In genomic region chr3:20829391-20829790, GRCm38 (mm10) we compare ENCODE assay signal across 23 mouse cellular contexts.
DNase-seq lines count a peak whose midpoint lies in the region; ATAC-seq and TF ChIP-seq lines count a peak whose summit lies in the region.
"Had no signal": no experiment of that assay in that cellular context is flagged by ENCODE, and none has a peak within 500 bp of the region (broad histone marks: within the 10 kb centered on the region; RNA-seq: fewer than 3 reads in every experiment).

No protein-coding gene starts in this region.

- H3K79me2 ChIP-seq in CH12.LX (replicated peaks; ENCODE audit: control insufficient read depth, extremely low read depth, insufficient read depth, poor library complexity, severe bottlenecking): no peaks in the 10 kb centered on the region

- no peak for TF ChIP-seq RAD21 in CH12.LX (IDR thresholded peaks at IDR 0.05; ENCODE audit: low read depth, low read length)

- TF ChIP-seq EP300 in CH12.LX (IDR thresholded peaks at IDR 0.05; ENCODE audit: low read length): no peak

- no peak overlapping the region for H3K9ac ChIP-seq in forebrain, embryonic 14.5 days (ENCODE audit: low read length)
- no peak overlapping the region for H3K9ac ChIP-seq in forebrain, embryonic 13.5 days
- H3K9ac ChIP-seq in CH12.LX (ENCODE audit: insufficient read depth, low read depth): no peak overlapping the region; the same call in 1 of the 2 replicates
- H3K9ac ChIP-seq in intestine, postnatal 0 days (ENCODE audit: low read depth, low read length): no peak overlapping the region
- H3K9ac ChIP-seq: forebrain, embryonic 15.5 days; hindbrain, embryonic 13.5 days; intestine, embryonic 15.5 days had no signal

- no peaks in the 10 kb centered on the region for H3K36me3 ChIP-seq in forebrain, embryonic 14.5 days (ENCODE audit: control insufficient read depth, insufficient read depth, low read length)
- no peaks in the 10 kb centered on the region for H3K36me3 ChIP-seq in forebrain, embryonic 13.5 days (ENCODE audit: poor library complexity, severe bottlenecking)
- H3K36me3 ChIP-seq in heart, embryonic 10.5 days: no peaks in the 10 kb centered on the region
- H3K36me3 ChIP-seq in CH12.LX (replicated peaks in 1 of 2; ENCODE audit: control insufficient read depth in 1 of 2, insufficient read depth in 1 of 2, low read length in 1 of 2): no peaks in the 10 kb centered on the region
- H3K36me3 ChIP-seq in intestine, postnatal 0 days (ENCODE audit: control insufficient read depth, insufficient read depth): no peaks in the 10 kb centered on the region
- H3K36me3 ChIP-seq: forebrain, embryonic 10.5 days; forebrain, embryonic 15.5 days; G1E; hindbrain, embryonic 10.5 days; hindbrain, embryonic 13.5 days; intestine, embryonic 15.5 days had no signal

- peak; percentile 5 for DNase-seq in forebrain, embryonic 14.5 days (ENCODE audit: low spot score)
- peak; percentile 8 to 16 for DNase-seq in heart, adult 9 months (ENCODE audit: low spot score in 2 of 2)
- DNase-seq in heart, embryonic 10.5 days (ENCODE audit: low spot score): no peak
- no peak for DNase-seq in CH12.LX (ENCODE audit: extremely low read depth)
- DNase-seq in brain, embryonic 14.5 days (ENCODE audit: low read depth): peak; percentile 46
- DNase-seq in gastrocnemius, postnatal 25 days: no peak
- DNase-seq: adrenal gland, adult 2 months; adrenal gland, postnatal 14 days; cerebellum, adult 18-20 months; cerebellum, adult 9-10 months; cerebellum, postnatal 14 days; gastrocnemius, postnatal 14 days; heart, adult 2 months; kidney, adult 18-20 months had no signal

- WGBS in forebrain, embryonic 14.5 days: 50% methylated on average over 1 of the region's 1 CpGs
- 32% methylated on average over 1 of the region's 1 CpGs for WGBS in forebrain, embryonic 13.5 days
- WGBS in heart, embryonic 10.5 days: 80% methylated on average over 1 of the region's 1 CpGs
- 84% methylated on average over 1 of the region's 1 CpGs for WGBS in intestine, postnatal 0 days

- no peak for TF ChIP-seq POLR2A in CH12.LX (IDR thresholded peaks at IDR 0.05; ENCODE audit: low read depth, low read length)
- TF ChIP-seq POLR2A in brain, embryonic 14.5 days (IDR thresholded peaks at IDR 0.05; ENCODE audit: borderline replicate concordance, extremely low read depth, insufficient read depth, insufficient read length, poor library complexity, severe bottlenecking): no peak

- H3K4me1 ChIP-seq in forebrain, embryonic 14.5 days (ENCODE audit: control insufficient read depth, insufficient read depth, low read length): no peaks in the 10 kb centered on the region
- H3K4me1 ChIP-seq in forebrain, embryonic 13.5 days: no peaks in the 10 kb centered on the region
- no peaks in the 10 kb centered on the region for H3K4me1 ChIP-seq in heart, embryonic 10.5 days
- peaks cover 0 to 26% of the 10 kb centered on the region in 2 experiments; a peak in 2 of 4 replicates for H3K4me1 ChIP-seq in CH12.LX (ENCODE audit: control insufficient read depth in 1 of 2, insufficient read depth in 2 of 2)
- H3K4me1 ChIP-seq in intestine, postnatal 0 days (replicated peaks; ENCODE audit: control insufficient read depth, insufficient read depth, low read length): no peaks in the 10 kb centered on the region
- H3K4me1 ChIP-seq: forebrain, embryonic 10.5 days; forebrain, embryonic 15.5 days; hindbrain, embryonic 10.5 days; hindbrain, embryonic 13.5 days; intestine, embryonic 15.5 days had no signal

- no peaks in the 10 kb centered on the region for H3K27me3 ChIP-seq in forebrain, embryonic 14.5 days (replicated peaks; ENCODE audit: control insufficient read depth, insufficient read depth, low read length)
- no peaks in the 10 kb centered on the region for H3K27me3 ChIP-seq in forebrain, embryonic 13.5 days
- no peaks in the 10 kb centered on the region for H3K27me3 ChIP-seq in heart, embryonic 10.5 days (ENCODE audit: insufficient read depth, poor library complexity, severe bottlenecking)
- no peaks in the 10 kb centered on the region for H3K27me3 ChIP-seq in CH12.LX (replicated peaks)
- no peaks in the 10 kb centered on the region for H3K27me3 ChIP-seq in intestine, postnatal 0 days (replicated peaks; ENCODE audit: control insufficient read depth, insufficient read depth, low read length)
- H3K27me3 ChIP-seq: forebrain, embryonic 15.5 days; hindbrain, embryonic 13.5 days; intestine, embryonic 15.5 days had no signal

- TF ChIP-seq CTCF in CH12.LX (conservative IDR thresholded peaks at IDR 0.05 in 1 of 2, IDR thresholded peaks at IDR 0.05 in 1 of 2; ENCODE audit: low read depth in 2 of 2, low read length in 2 of 2): no peak
- no peak for TF ChIP-seq CTCF in brain, embryonic 14.5 days (IDR thresholded peaks at IDR 0.05; ENCODE audit: borderline replicate concordance, extremely low read depth, insufficient read depth, insufficient read length)
- TF ChIP-seq CTCF in intestine, postnatal 0 days (IDR thresholded peaks at IDR 0.05; ENCODE audit: low read depth): no peak

- in situ Hi-C loops in CH12.LX (cut with MboI; ENCODE audit: low pct_ligation_motif_present, low pct_unique_long_range_greater_than_20kb, low sequenced_read_pairs): no loop called here

- no peaks in the 10 kb centered on the region for H3K9me3 ChIP-seq in forebrain, embryonic 14.5 days (replicated peaks; ENCODE audit: control insufficient read depth, low read length)
- no peaks in the 10 kb centered on the region for H3K9me3 ChIP-seq in forebrain, embryonic 13.5 days (replicated peaks)
- no peaks in the 10 kb centered on the region for H3K9me3 ChIP-seq in heart, embryonic 10.5 days
- H3K9me3 ChIP-seq in CH12.LX (replicated peaks; ENCODE audit: low read length): no peaks in the 10 kb centered on the region
- no peaks in the 10 kb centered on the region for H3K9me3 ChIP-seq in intestine, postnatal 0 days (ENCODE audit: control insufficient read depth)
- H3K9me3 ChIP-seq: forebrain, embryonic 10.5 days; forebrain, embryonic 15.5 days; G1E; hindbrain, embryonic 10.5 days; hindbrain, embryonic 13.5 days; intestine, embryonic 15.5 days had no signal

- no peak overlapping the region for H3K4me3 ChIP-seq in forebrain, embryonic 14.5 days (ENCODE audit: low read depth, low read length)
- H3K4me3 ChIP-seq in forebrain, embryonic 13.5 days: no peak overlapping the region
- H3K4me3 ChIP-seq in heart, embryonic 10.5 days: no peak overlapping the region
- no peak overlapping the region for H3K4me3 ChIP-seq in CH12.LX (replicated peaks in 1 of 3; ENCODE audit: low read depth in 2 of 3, low read length in 2 of 3, poor library complexity in 1 of 3)
- H3K4me3 ChIP-seq in intestine, postnatal 0 days (ENCODE audit: low read depth, low read length): no peak overlapping the region
- H3K4me3 ChIP-seq: forebrain, embryonic 10.5 days; forebrain, embryonic 15.5 days; heart, adult 2 months; hindbrain, embryonic 10.5 days; hindbrain, embryonic 13.5 days; intestine, embryonic 15.5 days had no signal

- H3K27ac ChIP-seq in forebrain, embryonic 14.5 days (ENCODE audit: low read depth, low read length): no peak overlapping the region
- no peak overlapping the region for H3K27ac ChIP-seq in forebrain, embryonic 13.5 days
- H3K27ac ChIP-seq in heart, embryonic 10.5 days: no peak overlapping the region
- no peak overlapping the region for H3K27ac ChIP-seq in CH12.LX (ENCODE audit: insufficient read depth, low read depth)
- no peak overlapping the region for H3K27ac ChIP-seq in intestine, postnatal 0 days (ENCODE audit: low read depth, low read length)
- H3K27ac ChIP-seq: forebrain, embryonic 10.5 days; forebrain, embryonic 15.5 days; heart, adult 2 months; hindbrain, embryonic 10.5 days; hindbrain, embryonic 13.5 days; intestine, embryonic 15.5 days had no signal

- ATAC-seq in forebrain, embryonic 14.5 days: no peak
- no peak for ATAC-seq in forebrain, embryonic 13.5 days
- ATAC-seq in intestine, postnatal 0 days: no peak
- ATAC-seq: forebrain, embryonic 15.5 days; hindbrain, embryonic 16.5 days; intestine, embryonic 15.5 days had no signal

- dilution Hi-C loops in CH12.LX (cut with MboI; ENCODE audit: extremely low pct_ligation_motif_present, extremely low pct_unique_long_range_greater_than_20kb, low sequenced_read_pairs): no loop called here

- H3K4me2 ChIP-seq in forebrain, embryonic 14.5 days (ENCODE audit: low read length): no peak overlapping the region
- no peak overlapping the region for H3K4me2 ChIP-seq in forebrain, embryonic 13.5 days
- H3K4me2 ChIP-seq in CH12.LX (ENCODE audit: insufficient read depth, low read depth, poor library complexity, severe bottlenecking): peak overlapping the region; percentile 36; the same call in 1 of the 2 replicates
- H3K4me2 ChIP-seq in intestine, postnatal 0 days (replicated peaks; ENCODE audit: low read depth): no peak overlapping the region
- H3K4me2 ChIP-seq: forebrain, embryonic 15.5 days; hindbrain, embryonic 13.5 days; intestine, embryonic 15.5 days had no signal

TF ChIP-seq in CH12.LX, 34 proteins besides CTCF, POLR2A, EP300 and RAD21:
- TF ChIP-seq KAT2A (IDR thresholded peaks at IDR 0.05; ENCODE audit: insufficient replicate concordance, low read length): no peak
- TF ChIP-seq TCF12 (IDR thresholded peaks at IDR 0.05; ENCODE audit: low read depth, low read length): no peak
- no peak for TF ChIP-seq USF2 (conservative IDR thresholded peaks at IDR 0.05; ENCODE audit: low read depth, low read length)
- no peak for TF ChIP-seq ELF1 (IDR thresholded peaks at IDR 0.05; ENCODE audit: low read depth, low read length)
- no peak for TF ChIP-seq MYC (IDR thresholded peaks at IDR 0.05; ENCODE audit: low read depth, low read length)
- TF ChIP-seq MXI1 (IDR thresholded peaks at IDR 0.05; ENCODE audit: low read depth, low read length): no peak
- no peak for TF ChIP-seq IRF4 (IDR thresholded peaks at IDR 0.05; ENCODE audit: low read depth, low read length)
- no peak for TF ChIP-seq NELFE (IDR thresholded peaks at IDR 0.05; ENCODE audit: low read depth, low read length)
- TF ChIP-seq ZKSCAN1 (IDR thresholded peaks at IDR 0.05; ENCODE audit: borderline replicate concordance, low read depth, low read length): no peak
- TF ChIP-seq TBP (conservative IDR thresholded peaks at IDR 0.05; ENCODE audit: low read depth, low read length): no peak
- TF ChIP-seq CHD2 (IDR thresholded peaks at IDR 0.05; ENCODE audit: low read length): no peak
- no peak for TF ChIP-seq MEF2A (IDR thresholded peaks at IDR 0.05; ENCODE audit: borderline replicate concordance, low read depth, low read length)
- TF ChIP-seq USF1 (IDR thresholded peaks at IDR 0.05; ENCODE audit: low read depth, low read length): no peak
- TF ChIP-seq UBTF (IDR thresholded peaks at IDR 0.05; ENCODE audit: low read depth, low read length): no peak
- TF ChIP-seq HCFC1 (IDR thresholded peaks at IDR 0.05; ENCODE audit: low read depth, low read length): no peak
- no peak for TF ChIP-seq SIN3A (IDR thresholded peaks at IDR 0.05; ENCODE audit: low read length)
- TF ChIP-seq ZMIZ1 (IDR thresholded peaks at IDR 0.05; ENCODE audit: low read depth, low read length): no peak

Comparison
In these comparisons a context has a peak if more than half of its experiments do, and no peak if none do; other contexts are left out.
1. DNase-seq: peak in forebrain, embryonic 14.5 days (single experiment), heart, adult 9 months (2 of 2) and brain, embryonic 14.5 days (single experiment); none in heart, embryonic 10.5 days (single experiment), CH12.LX (single experiment) and gastrocnemius, postnatal 25 days (single experiment).